Mouse (Mus musculus): Measurements from ENCODE around the gene Trak1.

GRCm38 (mm10) chr9:121454891-121455290 is 157.6 kb downstream of the Trak1 start:
- no peak for TF ChIP-seq CTCF (IDR thresholded peaks at IDR 0.05; ENCODE audit: borderline replicate concordance, insufficient read depth, low read length)
- TF ChIP-seq POLR2A (IDR thresholded peaks at IDR 0.05; ENCODE audit: low read depth, low read length), result no peak
